Mouse (Mus musculus): ENCODE results near the gene Blm. TPM values are rescaled to one million over a fixed set of nuclear protein-coding genes. Genes with fewer than 3 reads are reported as not detected.

Gene Blm
- polyA plus RNA-seq, 1 experiment from 2014 or later, result 11.8 TPM

DNA sequence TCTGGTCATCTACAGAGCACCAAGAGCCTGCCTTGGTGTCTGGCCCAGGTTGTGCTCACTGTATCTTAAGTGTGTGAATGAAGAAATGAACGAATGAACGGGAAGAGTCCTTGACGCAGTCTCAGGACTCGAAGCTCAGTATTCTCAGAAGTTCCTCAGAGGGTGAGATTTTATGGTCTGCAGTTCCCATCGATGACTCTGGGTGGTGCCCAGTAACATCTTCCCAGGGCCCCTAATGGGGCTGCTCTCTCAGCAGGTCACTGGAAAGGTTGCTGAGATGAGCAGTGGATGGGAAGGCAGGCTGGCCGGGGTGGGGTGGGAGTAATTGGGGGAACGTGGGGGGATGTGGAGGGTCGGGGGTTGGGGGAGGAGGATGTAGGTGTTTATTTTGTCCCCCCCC, 23.2 kb upstream of the Blm start:
- no peak overlapping the region for H3K4me3 ChIP-seq
- no peak overlapping the region for H3K27ac ChIP-seq (replicated peaks)
- H3K36me3 ChIP-seq, result no peaks in the 10 kb centered on the region
- no peak for ATAC-seq (ENCODE audit: low read depth)
- H3K9me3 ChIP-seq, result no peaks in the 10 kb centered on the region
- 0 out of 2 replicates have a peak, but pooled peaks cover 7% of the 10 kb centered on the region for H3K4me1 ChIP-seq (replicated peaks)
- H3K9ac ChIP-seq, result no peak overlapping the region
- WGBS, result 52% methylated on average over 8 of the region's 8 CpGs
- H3K27me3 ChIP-seq, result no peaks in the 10 kb centered on the region
- H3K4me2 ChIP-seq, result no peak overlapping the region

DNA sequence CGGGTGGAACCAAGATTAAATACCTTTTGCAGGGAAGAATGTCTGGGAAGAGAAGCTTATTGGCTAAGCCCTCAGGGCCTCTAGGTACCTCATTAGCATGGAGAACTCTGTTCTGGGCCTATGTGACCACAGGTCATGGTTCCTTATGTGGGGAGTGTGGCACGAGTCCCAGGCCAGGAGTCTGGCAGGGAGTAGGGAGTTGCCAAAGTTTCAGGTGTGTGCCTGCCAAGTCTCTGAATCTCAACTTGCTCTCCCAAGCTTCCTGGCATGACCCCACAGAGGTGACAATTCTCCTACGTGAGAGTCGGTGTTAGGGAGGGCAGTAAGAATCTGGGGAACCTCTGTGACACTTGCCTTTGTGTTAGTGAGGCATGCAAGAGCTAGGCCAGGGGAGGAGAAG, 22.2 kb upstream of the Blm start:
- Histone ChIP-seq H3K27me3 (no peaks in the 10 kb centered on the region), H3K36me3 (no peaks in the 10 kb centered on the region), H3K9ac (no peak overlapping the region), H3K4me1 (replicated peaks) (0 out of 2 replicates have a peak, but pooled peaks cover 6% of the 10 kb centered on the region), H3K27ac (replicated peaks) (no peak overlapping the region), H3K4me3 (no peak overlapping the region), H3K4me2 (no peak overlapping the region), H3K9me3 (no peaks in the 10 kb centered on the region)
- no peak for ATAC-seq (ENCODE audit: low read depth)
- 82% methylated on average over 4 of the region's 4 CpGs for WGBS

DNA sequence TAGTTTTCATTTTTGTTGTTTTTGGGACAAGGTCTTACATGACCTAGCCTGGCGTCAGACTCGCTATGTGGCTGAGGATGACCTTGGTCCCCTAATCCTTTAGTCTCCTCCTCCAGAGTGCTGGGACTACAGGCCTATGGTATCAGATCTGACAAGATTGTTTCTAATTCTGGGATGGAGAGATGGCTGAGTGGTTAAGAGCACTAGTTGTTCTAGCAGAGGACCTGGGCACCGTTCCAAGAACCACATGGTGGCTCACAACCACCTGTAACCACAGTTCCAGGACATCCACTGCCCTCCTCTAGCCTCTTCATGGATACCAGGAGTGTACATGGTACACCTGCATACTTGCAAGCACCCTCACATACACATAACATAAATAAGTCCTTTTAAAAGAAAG, 21.2 kb upstream of the Blm start:
- no peaks in the 10 kb centered on the region for H3K9me3 ChIP-seq
- no peak overlapping the region for H3K4me3 ChIP-seq
- no peak for ATAC-seq (ENCODE audit: low read depth)
- H3K27me3 ChIP-seq, result no peaks in the 10 kb centered on the region
- H3K9ac ChIP-seq, result no peak overlapping the region
- H3K4me2 ChIP-seq, result no peak overlapping the region
- 93% methylated on average over 3 of the region's 3 CpGs for WGBS
- H3K36me3 ChIP-seq, result no peaks in the 10 kb centered on the region
- H3K4me1 ChIP-seq (replicated peaks), result no peaks in the 10 kb centered on the region
- H3K27ac ChIP-seq (replicated peaks), result no peak overlapping the region

DNA sequence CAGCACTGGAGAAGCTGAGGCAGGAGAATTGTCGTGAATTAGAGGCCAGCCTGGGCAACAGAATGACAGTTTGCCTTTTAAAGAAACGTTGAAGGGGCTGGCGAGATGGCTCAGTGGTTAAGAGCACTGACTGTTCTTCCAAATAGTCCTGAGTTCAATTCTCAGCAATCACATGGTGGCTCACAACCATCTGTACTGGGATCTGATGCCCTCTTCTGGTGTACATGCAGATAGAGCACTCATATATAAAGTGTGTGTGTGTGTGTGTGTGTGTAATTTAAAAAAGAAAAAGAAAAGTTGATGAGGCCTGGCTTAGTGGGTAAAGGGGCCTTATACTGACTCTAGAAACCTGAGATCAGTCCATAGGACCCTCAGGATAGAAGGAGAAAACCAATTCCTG, 20.2 kb upstream of the Blm start:
- no peak for ATAC-seq (ENCODE audit: low read depth)
- Histone ChIP-seq H3K4me3 (no peak overlapping the region), H3K9ac (no peak overlapping the region), H3K4me1 (replicated peaks) (no peaks in the 10 kb centered on the region), H3K27ac (replicated peaks) (no peak overlapping the region), H3K4me2 (no peak overlapping the region), H3K27me3 (no peaks in the 10 kb centered on the region), H3K36me3 (no peaks in the 10 kb centered on the region), H3K9me3 (no peaks in the 10 kb centered on the region)
- 75% methylated on average over 3 of the region's 3 CpGs for WGBS

DNA sequence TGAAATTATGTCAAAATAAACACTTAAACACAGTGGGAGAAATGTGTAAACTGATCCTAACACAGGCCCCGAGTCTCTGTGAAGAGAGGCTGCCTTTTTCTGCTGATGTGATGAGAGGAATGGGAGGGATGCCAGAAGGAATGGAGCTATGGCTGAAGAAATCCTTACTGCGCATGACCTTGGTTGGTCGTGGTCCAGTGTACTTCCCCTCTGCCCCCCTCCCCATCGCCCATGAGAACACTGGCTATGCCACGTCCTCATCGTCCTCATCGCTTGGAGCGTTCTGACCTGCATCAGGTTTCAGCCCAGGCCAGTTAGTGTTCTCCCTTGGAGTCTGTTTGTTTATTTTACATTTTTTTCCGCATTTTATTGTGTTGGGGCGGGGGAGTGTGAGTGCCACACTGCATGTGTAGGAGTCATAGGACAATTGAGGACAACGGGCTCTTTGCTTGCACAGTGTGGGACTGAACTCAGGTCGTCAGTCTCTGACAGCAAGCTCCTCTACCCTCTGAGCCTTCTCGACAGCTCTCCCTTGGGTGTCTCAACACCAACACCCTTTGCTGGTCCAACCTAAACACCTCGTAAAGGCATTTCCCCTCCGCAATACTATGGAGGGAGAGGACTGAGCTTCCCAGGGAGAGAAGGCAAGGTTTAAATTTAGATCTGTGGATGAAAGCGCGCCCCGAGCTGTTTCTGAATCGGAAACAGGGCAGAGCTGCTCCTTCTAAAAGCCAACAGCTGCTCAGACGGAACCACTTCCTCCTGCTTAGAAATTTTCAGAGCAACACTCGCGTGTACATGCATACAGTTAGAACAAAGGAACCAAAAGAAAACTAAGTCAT, 19.5 kb upstream of the Blm start:
- H3K9me3 ChIP-seq, result no peaks in the 10 kb centered on the region
- no peak for ATAC-seq (ENCODE audit: low read depth)
- no peak overlapping the region for H3K4me3 ChIP-seq
- H3K36me3 ChIP-seq, result no peaks in the 10 kb centered on the region
- no peak overlapping the region for H3K9ac ChIP-seq
- H3K27me3 ChIP-seq, result no peaks in the 10 kb centered on the region
- H3K4me2 ChIP-seq, result no peak overlapping the region
- H3K4me1 ChIP-seq (replicated peaks), result no peaks in the 10 kb centered on the region
- H3K27ac ChIP-seq (replicated peaks), result no peak overlapping the region
- WGBS, result 71% methylated on average over 22 of the region's 22 CpGs

DNA sequence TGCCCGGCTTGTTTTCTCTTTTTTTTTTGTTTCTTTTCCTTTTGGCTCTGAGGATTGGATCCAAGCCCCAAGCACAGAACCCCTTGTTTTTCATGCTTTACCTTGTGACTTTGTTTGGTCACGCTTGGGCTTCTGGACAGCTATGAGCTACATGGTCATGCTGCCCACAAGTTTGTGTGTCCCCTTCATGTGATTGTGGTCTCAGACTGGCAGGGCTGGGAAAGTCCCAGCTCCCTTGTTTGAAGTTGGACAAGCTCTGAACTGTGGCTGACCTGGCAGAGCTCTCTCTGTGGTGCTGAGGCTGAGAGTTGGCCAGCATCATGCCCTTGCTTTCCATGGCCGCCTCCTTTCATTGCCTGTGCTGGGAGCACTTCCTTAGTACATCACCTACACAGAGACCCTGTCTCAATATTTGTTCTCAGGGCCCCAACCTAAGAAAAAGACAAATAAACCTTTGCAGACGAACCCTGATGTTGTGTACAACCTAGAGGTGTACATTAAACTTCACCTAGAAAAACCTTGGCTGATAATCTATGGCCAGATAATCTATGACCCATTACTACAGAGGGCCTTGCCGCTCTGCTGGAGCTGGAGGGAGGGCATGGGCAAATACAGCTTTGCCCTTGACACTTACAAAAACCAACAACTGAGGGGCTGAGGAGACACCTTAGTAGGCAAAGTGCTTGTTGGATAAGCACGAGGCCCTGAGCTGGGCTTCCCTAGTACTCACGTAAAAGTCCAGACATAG, 13.8 kb upstream of the Blm start:
- 84% methylated on average over 7 of the region's 7 CpGs for WGBS

DNA sequence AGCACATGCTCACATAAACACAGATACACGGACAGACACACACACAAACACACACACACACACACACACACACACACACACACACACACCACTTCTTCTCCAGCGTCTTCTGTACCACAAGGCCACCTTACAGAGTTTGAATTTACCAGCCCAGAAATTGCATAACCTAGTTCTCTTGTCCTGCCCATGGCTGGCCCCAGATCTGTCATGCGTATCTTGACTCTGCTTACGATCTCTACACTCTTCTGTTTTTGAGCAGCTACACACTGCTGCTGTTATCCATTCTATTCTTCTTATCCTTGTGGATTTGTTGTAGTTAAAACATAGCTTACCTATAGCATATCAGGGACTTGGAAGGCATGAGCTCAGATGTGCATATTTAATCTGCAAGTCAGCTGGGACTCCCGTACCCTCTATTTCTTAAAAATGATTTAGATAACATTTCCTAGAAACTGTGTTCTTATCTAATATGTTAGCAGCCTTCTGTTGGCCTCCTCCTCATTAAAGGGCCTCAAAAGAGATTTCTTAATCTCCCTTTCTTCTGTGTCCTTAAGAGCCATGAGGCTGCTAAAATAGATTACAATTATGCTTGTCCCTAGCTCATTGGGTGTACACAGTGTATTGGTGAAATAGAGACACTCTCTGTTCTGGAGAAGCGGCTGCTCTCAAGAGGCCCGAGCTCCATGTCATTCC, 7.4 kb upstream of the Blm start:
- H3K27me3 ChIP-seq, result no peaks in the 10 kb centered on the region; the same call in none of the 2 replicates
- WGBS, result 84% methylated on average over 7 of the region's 7 CpGs
- H3K4me2 ChIP-seq, result no peak overlapping the region
- no peak overlapping the region for H3K9ac ChIP-seq
- H3K9me3 ChIP-seq, result no peaks in the 10 kb centered on the region
- H3K27ac ChIP-seq (replicated peaks), result no peak overlapping the region
- H3K36me3 ChIP-seq, result no peaks in the 10 kb centered on the region
- no peak for ATAC-seq (ENCODE audit: low read depth)
- H3K4me3 ChIP-seq, result no peak overlapping the region
- H3K4me1 ChIP-seq (replicated peaks), result no peaks in the 10 kb centered on the region

More for the DNA sequence above, 13.8 kb upstream of the Blm start:
- Histone ChIP-seq H3K36me3 (no peaks in the 10 kb centered on the region), H3K4me1 (replicated peaks) (no peaks in the 10 kb centered on the region), H3K27me3 (no peaks in the 10 kb centered on the region), H3K27ac (replicated peaks) (no peak overlapping the region), H3K4me2 (no peak overlapping the region), H3K9ac (no peak overlapping the region), H3K4me3 (no peak overlapping the region), H3K9me3 (no peaks in the 10 kb centered on the region)
- ATAC-seq (ENCODE audit: low read depth), result no peak

DNA sequence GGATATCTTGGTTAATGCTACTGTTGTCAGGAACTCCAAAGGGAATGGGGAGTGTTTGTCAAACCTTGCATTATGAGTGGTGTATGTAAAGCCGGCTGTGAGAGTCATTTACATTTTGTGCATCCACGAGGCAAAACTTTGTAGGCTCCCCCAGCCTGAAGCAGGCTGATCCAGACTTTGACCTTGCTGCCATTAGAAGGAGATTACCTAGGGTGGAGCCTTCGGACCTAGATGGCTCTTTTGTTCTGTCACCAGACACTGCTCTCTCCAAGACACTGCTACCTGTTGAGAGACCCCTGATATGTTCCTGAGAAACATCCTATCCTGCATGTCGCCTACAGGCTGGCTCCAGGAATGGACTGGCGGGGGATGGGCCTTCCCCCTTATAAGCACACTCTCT, 4.7 kb upstream of the Blm start:
- H3K9ac ChIP-seq, result no peak overlapping the region
- no peak overlapping the region for H3K27ac ChIP-seq (replicated peaks)
- ATAC-seq (ENCODE audit: low read depth), result no peak
- no peaks in the 10 kb centered on the region for H3K36me3 ChIP-seq
- peaks cover under 1% of the 10 kb centered on the region; the same call in 1 of the 2 replicates for H3K4me1 ChIP-seq (replicated peaks)
- no peak overlapping the region for H3K4me2 ChIP-seq
- no peaks in the 10 kb centered on the region; the same call in none of the 2 replicates for H3K27me3 ChIP-seq
- no peak overlapping the region for H3K4me3 ChIP-seq
- WGBS, result 73% methylated on average over 5 of the region's 5 CpGs
- H3K9me3 ChIP-seq, result no peaks in the 10 kb centered on the region

DNA sequence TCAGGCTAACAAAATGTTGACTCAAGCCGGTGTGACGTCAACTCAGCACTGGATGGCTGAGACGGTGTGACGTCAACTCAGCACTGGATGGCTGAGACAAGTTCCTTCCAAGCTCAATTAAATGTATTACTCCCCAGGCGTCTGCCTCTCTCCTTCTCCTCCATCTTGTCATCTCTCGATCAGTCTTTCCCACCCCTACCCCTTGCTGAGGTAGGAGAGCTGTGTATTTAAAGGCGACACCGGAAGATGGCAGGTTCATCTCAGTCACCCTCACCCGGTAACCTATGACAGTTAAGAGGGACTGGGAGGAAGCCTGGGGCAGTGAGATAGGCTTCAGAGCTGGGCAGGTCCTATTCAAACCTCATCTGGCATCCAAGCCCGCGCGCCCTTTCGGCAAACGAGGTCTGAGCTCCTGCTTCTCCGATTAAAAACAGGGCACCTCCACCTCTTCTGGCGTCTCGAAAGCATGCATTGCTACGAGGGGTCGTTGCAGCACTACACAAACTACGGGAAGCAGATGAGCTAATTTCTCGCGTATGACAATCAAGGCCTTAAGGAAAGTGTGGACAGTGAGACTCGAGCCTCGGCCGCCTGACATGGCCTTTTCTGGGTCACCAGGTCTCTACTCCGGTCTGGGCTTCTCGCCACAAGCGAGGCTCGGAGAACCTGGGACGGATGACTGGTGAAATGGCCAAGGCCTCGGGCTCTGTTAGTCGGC, 469 bp downstream of the Blm start:
- ATAC-seq (ENCODE audit: low read depth), result peak; percentile 29
- Histone ChIP-seq H3K9me3 (no peaks in the 10 kb centered on the region), H3K4me3 (peak overlapping the region; percentile 70), H3K27ac (replicated peaks) (0 out of 2 replicates have a peak overlapping the region, but pooled peaks have one; percentile 35), H3K27me3 (no peaks in the 10 kb centered on the region; the same call in 1 of the 2 replicates), H3K4me1 (replicated peaks) (peaks cover 14% of the 10 kb centered on the region), H3K4me2 (peak overlapping the region; percentile 95), H3K36me3 (no peaks in the 10 kb centered on the region), H3K9ac (peak overlapping the region; percentile 71)
- 2% methylated on average over 32 of the region's 32 CpGs for WGBS

DNA sequence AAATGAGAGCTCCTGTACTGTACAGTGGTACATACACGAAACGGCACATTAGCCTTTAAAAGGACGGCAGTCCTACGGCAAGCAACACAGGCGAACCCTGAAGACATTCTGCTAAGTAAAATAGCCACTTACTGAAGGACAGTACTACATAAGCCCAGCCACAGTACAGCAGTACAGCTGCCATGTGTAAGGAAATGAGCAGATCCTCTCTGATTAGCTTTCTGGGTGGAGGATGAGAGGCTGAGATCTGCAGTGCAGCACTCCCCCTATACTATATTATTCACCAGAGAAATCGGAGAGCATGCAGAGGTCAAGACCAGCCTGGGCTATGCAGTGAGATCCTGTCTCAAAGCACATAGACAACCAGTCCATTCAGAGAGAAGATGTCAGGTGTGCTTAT, 3.8 kb downstream of the Blm start:
- Histone ChIP-seq H3K4me3 (no peak overlapping the region), H3K27me3 (no peaks in the 10 kb centered on the region), H3K9ac (no peak overlapping the region), H3K27ac (replicated peaks) (no peak overlapping the region), H3K36me3 (no peaks in the 10 kb centered on the region), H3K9me3 (no peaks in the 10 kb centered on the region), H3K4me2 (no peak overlapping the region), H3K4me1 (replicated peaks) (peaks cover 14% of the 10 kb centered on the region)
- WGBS, result 95% methylated on average over 6 of the region's 6 CpGs
- ATAC-seq (ENCODE audit: low read depth), result no peak

DNA sequence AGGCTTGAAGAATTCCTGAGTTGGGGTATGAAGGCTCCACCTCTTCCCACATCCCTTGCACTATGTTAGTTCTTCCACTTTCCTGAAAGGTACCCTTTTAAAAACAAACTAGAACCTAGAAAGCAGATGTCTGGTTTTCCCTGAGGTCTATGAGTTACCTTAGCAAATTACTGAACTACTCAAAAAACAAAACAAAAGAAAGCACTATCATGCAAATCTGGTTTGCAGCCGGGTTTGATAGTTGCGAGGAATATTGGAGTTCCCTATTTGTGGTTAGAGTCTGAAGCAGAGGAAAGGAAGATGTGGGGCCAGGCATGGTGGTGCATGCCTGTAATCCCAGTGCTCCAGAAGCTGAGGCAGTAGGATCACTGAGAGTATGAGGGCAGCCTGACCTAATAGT, 4.3 kb downstream of the Blm start:
- WGBS, result 90% methylated on average over 2 of the region's 2 CpGs
- Histone ChIP-seq H3K27ac (replicated peaks) (no peak overlapping the region), H3K27me3 (no peaks in the 10 kb centered on the region), H3K9ac (no peak overlapping the region), H3K9me3 (no peaks in the 10 kb centered on the region), H3K36me3 (no peaks in the 10 kb centered on the region), H3K4me3 (no peak overlapping the region), H3K4me1 (replicated peaks) (peaks cover 14% of the 10 kb centered on the region), H3K4me2 (no peak overlapping the region)
- no peak for ATAC-seq (ENCODE audit: low read depth)

Data from neural tube, embryonic 13.5 days (tissue).